Mouse (Mus musculus): ENCODE measurements at regions not wholly inside any gene's neighbourhood (a gene's known extent, or its start where the extent isn't known, plus 50 kb on each side); places are given as distances from the start of the nearest gene placed in this dataset.
"Not testable (repeated sequence)": the region's sequence is repeated elsewhere in the genome, so short reads cannot be mapped to it uniquely, and the experiment has no call there.

- WGBS = 100% methylated on average over 1 of the region's 1 CpGs
- Histone ChIP-seq H3K4me1 (ENCODE audit: control insufficient read depth, insufficient read depth, low read depth, low read length) (no peaks in the 10 kb centered on the region), H3K4me3 (ENCODE audit: low read length) (no peak overlapping the region), H3K4me2 (ENCODE audit: low read length) (no peak overlapping the region), H3K27ac (ENCODE audit: low read depth, low read length) (no peak overlapping the region), H3K9ac (ENCODE audit: low read depth, low read length) (no peak overlapping the region), H3K27me3 (replicated peaks; ENCODE audit: control insufficient read depth, insufficient read depth, low read length) (no peaks in the 10 kb centered on the region), H3K36me3 (ENCODE audit: control insufficient read depth, insufficient read depth, low read length) (no peaks in the 10 kb centered on the region), H3K9me3 (ENCODE audit: control insufficient read depth, low read length) (no peaks in the 10 kb centered on the region)
- no peak for ATAC-seq
Observed at GRCm38 (mm10) chr9:25782631-25783030, 301.3 kb downstream of the Eepd1 start.

GRCm38 (mm10) chr9:25795142-25795910, 314.0 kb downstream of the Eepd1 start:
- 0 out of 2 replicates have a peak, but pooled peaks have one; percentile 61 for ATAC-seq
- Histone ChIP-seq H3K9ac (ENCODE audit: low read depth, low read length) (no peak overlapping the region), H3K9me3 (ENCODE audit: control insufficient read depth, low read length) (no peaks in the 10 kb centered on the region), H3K27me3 (replicated peaks; ENCODE audit: control insufficient read depth, insufficient read depth, low read length) (no peaks in the 10 kb centered on the region), H3K4me2 (ENCODE audit: low read length) (no peak overlapping the region), H3K36me3 (ENCODE audit: control insufficient read depth, insufficient read depth, low read length) (no peaks in the 10 kb centered on the region), H3K4me3 (ENCODE audit: low read length) (no peak overlapping the region), H3K4me1 (ENCODE audit: control insufficient read depth, insufficient read depth, low read depth, low read length) (no peaks in the 10 kb centered on the region), H3K27ac (ENCODE audit: low read depth, low read length) (no peak overlapping the region)
- 65% methylated on average over 8 of the region's 8 CpGs for WGBS

- H3K4me3 ChIP-seq (ENCODE audit: low read length) = no peak overlapping the region
- no peak overlapping the region for H3K27ac ChIP-seq (ENCODE audit: low read depth, low read length)
- no peaks in the 10 kb centered on the region for H3K4me1 ChIP-seq (ENCODE audit: control insufficient read depth, insufficient read depth, low read depth, low read length)
- no peak overlapping the region for H3K4me2 ChIP-seq (ENCODE audit: low read length)
- no peaks in the 10 kb centered on the region for H3K9me3 ChIP-seq (ENCODE audit: control insufficient read depth, low read length)
- H3K27me3 ChIP-seq (replicated peaks; ENCODE audit: control insufficient read depth, insufficient read depth, low read length) = no peaks in the 10 kb centered on the region
- H3K36me3 ChIP-seq (ENCODE audit: control insufficient read depth, insufficient read depth, low read length) = no peaks in the 10 kb centered on the region
- H3K9ac ChIP-seq (ENCODE audit: low read depth, low read length) = no peak overlapping the region
- ATAC-seq = no peak
Observed at GRCm38 (mm10) chr9:25809562-25809961, 328.2 kb downstream of the Eepd1 start.

GRCm38 (mm10) chr9:25833295-25833694, 351.9 kb downstream of the Eepd1 start:
- no peak overlapping the region for H3K4me3 ChIP-seq (ENCODE audit: low read length)
- no peak for ATAC-seq
- no peak overlapping the region for H3K9ac ChIP-seq (ENCODE audit: low read depth, low read length)

GRCm38 (mm10) chr9:25849914-25850313, 368.6 kb downstream of the Eepd1 start:
- not testable (repeated sequence) for H3K4me1 ChIP-seq (ENCODE audit: control insufficient read depth, insufficient read depth, low read depth, low read length); H3K9ac ChIP-seq (ENCODE audit: low read depth, low read length); H3K4me2 ChIP-seq (ENCODE audit: low read length); H3K4me3 ChIP-seq (ENCODE audit: low read length); H3K36me3 ChIP-seq (ENCODE audit: control insufficient read depth, insufficient read depth, low read length); H3K27ac ChIP-seq (ENCODE audit: low read depth, low read length); H3K27me3 ChIP-seq (replicated peaks; ENCODE audit: control insufficient read depth, insufficient read depth, low read length); ATAC-seq; H3K9me3 ChIP-seq (ENCODE audit: control insufficient read depth, low read length)
- 95% methylated on average over 2 of the region's 2 CpGs for WGBS

More at GRCm38 (mm10) chr9:25833295-25833694, 351.9 kb downstream of the Eepd1 start:
- no peaks in the 10 kb centered on the region for H3K4me1 ChIP-seq (ENCODE audit: control insufficient read depth, insufficient read depth, low read depth, low read length)
- H3K27ac ChIP-seq (ENCODE audit: low read depth, low read length) = no peak overlapping the region
- no peaks in the 10 kb centered on the region for H3K36me3 ChIP-seq (ENCODE audit: control insufficient read depth, insufficient read depth, low read length)
- H3K27me3 ChIP-seq (replicated peaks; ENCODE audit: control insufficient read depth, insufficient read depth, low read length) = no peaks in the 10 kb centered on the region
- H3K9me3 ChIP-seq (ENCODE audit: control insufficient read depth, low read length) = no peaks in the 10 kb centered on the region
- H3K4me2 ChIP-seq (ENCODE audit: low read length) = no peak overlapping the region

GRCm38 (mm10) chr9:25850608-25851007, 369.3 kb downstream of the Eepd1 start:
- 62% methylated on average over 3 of the region's 3 CpGs for WGBS
- not testable (repeated sequence) for H3K36me3 ChIP-seq (ENCODE audit: control insufficient read depth, insufficient read depth, low read length); H3K9me3 ChIP-seq (ENCODE audit: control insufficient read depth, low read length); H3K4me3 ChIP-seq (ENCODE audit: low read length); H3K27ac ChIP-seq (ENCODE audit: low read depth, low read length); H3K9ac ChIP-seq (ENCODE audit: low read depth, low read length); H3K4me1 ChIP-seq (ENCODE audit: control insufficient read depth, insufficient read depth, low read depth, low read length); H3K27me3 ChIP-seq (replicated peaks; ENCODE audit: control insufficient read depth, insufficient read depth, low read length); ATAC-seq; H3K4me2 ChIP-seq (ENCODE audit: low read length)

- Histone ChIP-seq H3K9ac (ENCODE audit: low read depth, low read length) (no peak overlapping the region), H3K36me3 (ENCODE audit: control insufficient read depth, insufficient read depth, low read length) (no peaks in the 10 kb centered on the region), H3K9me3 (ENCODE audit: control insufficient read depth, low read length) (no peaks in the 10 kb centered on the region), H3K27ac (ENCODE audit: low read depth, low read length) (no peak overlapping the region), H3K27me3 (replicated peaks; ENCODE audit: control insufficient read depth, insufficient read depth, low read length) (no peaks in the 10 kb centered on the region), H3K4me1 (ENCODE audit: control insufficient read depth, insufficient read depth, low read depth, low read length) (no peaks in the 10 kb centered on the region), H3K4me2 (ENCODE audit: low read length) (no peak overlapping the region), H3K4me3 (ENCODE audit: low read length) (no peak overlapping the region)
- no peak for ATAC-seq
- WGBS = 41% methylated on average over 1 of the region's 1 CpGs
Observed at GRCm38 (mm10) chr9:25854545-25854944, 373.2 kb downstream of the Eepd1 start.

GRCm38 (mm10) chr9:25870260-25870659, 388.9 kb downstream of the Eepd1 start:
- 79% methylated on average over 2 of the region's 2 CpGs for WGBS
- Histone ChIP-seq H3K4me1 (ENCODE audit: control insufficient read depth, insufficient read depth, low read depth, low read length) (no peaks in the 10 kb centered on the region), H3K36me3 (ENCODE audit: control insufficient read depth, insufficient read depth, low read length) (no peaks in the 10 kb centered on the region), H3K4me2 (ENCODE audit: low read length) (no peak overlapping the region), H3K27me3 (replicated peaks; ENCODE audit: control insufficient read depth, insufficient read depth, low read length) (no peaks in the 10 kb centered on the region), H3K27ac (ENCODE audit: low read depth, low read length) (no peak overlapping the region), H3K9ac (ENCODE audit: low read depth, low read length) (no peak overlapping the region), H3K9me3 (ENCODE audit: control insufficient read depth, low read length) (no peaks in the 10 kb centered on the region), H3K4me3 (ENCODE audit: low read length) (no peak overlapping the region)
- no peak; the same call in 1 of the 2 replicates for ATAC-seq

GRCm38 (mm10) chr9:25896333-25896905, 415.1 kb downstream of the Eepd1 start:
- H3K4me3 ChIP-seq (ENCODE audit: low read length) = no peak overlapping the region
- no peak overlapping the region for H3K4me2 ChIP-seq (ENCODE audit: low read length)
- H3K36me3 ChIP-seq (ENCODE audit: control insufficient read depth, insufficient read depth, low read length) = no peaks in the 10 kb centered on the region
- H3K4me1 ChIP-seq (ENCODE audit: control insufficient read depth, insufficient read depth, low read depth, low read length) = no peaks in the 10 kb centered on the region
- no peaks in the 10 kb centered on the region for H3K27me3 ChIP-seq (replicated peaks; ENCODE audit: control insufficient read depth, insufficient read depth, low read length)
- no peak overlapping the region for H3K9ac ChIP-seq (ENCODE audit: low read depth, low read length)
- no peak overlapping the region for H3K27ac ChIP-seq (ENCODE audit: low read depth, low read length)
- ATAC-seq = peak; percentile 30; the same call in 1 of the 2 replicates
- no peaks in the 10 kb centered on the region for H3K9me3 ChIP-seq (ENCODE audit: control insufficient read depth, low read length)
